Mouse (Mus musculus) limb, embryonic 11.5 days (tissue): Measurements from ENCODE around the gene Prkra. TPM values are rescaled to one million over a fixed set of nuclear protein-coding genes. Genes with fewer than 3 reads are reported as not detected.

Source experiments
- ATAC-seq: fragments of 200-750 bp; cut with Nextera tagmentation; 2 replicates; pipeline ENCODE4 v1.8.0; 2017; ENCODE audit warnings: low read depth; ENCODE audit not compliant: insufficient number of reproducible peaks, low FRiP score, low TSS enrichment
- DNase-seq: peaks from one replicate; pipeline ENCODE4 v3.0.0-alpha.2; 2015; ENCODE audit warnings: low spot score
- H3K27ac ChIP-seq: fragments of 300-500 bp; sonication (generic); replicated peaks from 2 replicates; pipeline ENCODE4 v1.5.1; 2014; ENCODE audit warnings: low read depth, mild to moderate bottlenecking, low read length
- H3K27me3 ChIP-seq: fragments of 300-500 bp; sonication (generic); 2 replicates; pipeline ENCODE4 v1.6.1; 2014; ENCODE audit warnings: mild to moderate bottlenecking, low read length, mixed read lengths; ENCODE audit not compliant: control insufficient read depth, insufficient read depth
- H3K36me3 ChIP-seq: fragments of 300-500 bp; sonication (generic); 2 replicates; pipeline ENCODE4 v1.6.1; 2014; ENCODE audit warnings: mild to moderate bottlenecking, low read length, moderate library complexity, mixed read lengths; ENCODE audit not compliant: control insufficient read depth, insufficient read depth
- H3K4me1 ChIP-seq: fragments of 300-500 bp; sonication (generic); 2 replicates; pipeline ENCODE4 v1.6.1; 2014; ENCODE audit warnings: low read length, mixed read lengths; ENCODE audit not compliant: control insufficient read depth, insufficient read depth
- H3K4me2 ChIP-seq: fragments of 300-500 bp; sonication (generic); 2 replicates; pipeline ENCODE4 v1.6.1; 2014; ENCODE audit warnings: low read depth, mild to moderate bottlenecking, moderate library complexity; ENCODE audit not compliant: severe bottlenecking
- H3K4me3 ChIP-seq: fragments of 300-500 bp; sonication (generic); 2 replicates; pipeline ENCODE4 v1.5.1; 2014; ENCODE audit warnings: low read depth, low read length
- H3K9ac ChIP-seq: fragments of 300-500 bp; sonication (generic); 2 replicates; pipeline ENCODE4 v1.6.1; 2014; ENCODE audit warnings: mild to moderate bottlenecking, low read length
- H3K9me3 ChIP-seq: fragments of 300-500 bp; sonication (generic); 2 replicates; pipeline ENCODE4 v1.6.1; 2016; ENCODE audit warnings: low read length; ENCODE audit not compliant: control insufficient read depth
- WGBS: fragments of 180-500 bp; shearing (Covaris S2); extraction: QIAGEN DNeasy Blood & Tissue Kit; methylation state at CpG from one replicate; pipeline ENCODE4 v1.1.7; 2014; 5-methylcytosine and 5-hydroxymethylcytosine counted together
- polyA plus RNA-seq: library from polyadenylated mRNA; unstranded; fragments of >200 nt; fragmentation: Nextera tagmentation; extraction: Ambion mirVana; gene quantifications from 2 replicates; pipeline ENCODE4 v1.2.1, GENCODE M21; 2014

Prkra gene
- polyA plus RNA-seq, 1 experiment from 2014 or later: 100 TPM

- DNase-seq (no peak), ATAC-seq (no peak)
- H3K9me3 ChIP-seq: no peaks in the 10 kb centered on the region
- H3K27me3 ChIP-seq: no peaks in the 10 kb centered on the region
- peak overlapping the region; percentile 67 for H3K4me2 ChIP-seq
- no peak overlapping the region for H3K4me3 ChIP-seq
- WGBS: 93% methylated on average over 6 of the region's 6 CpGs
- H3K36me3 ChIP-seq: no peaks in the 10 kb centered on the region
- peaks cover 10% of the 10 kb centered on the region for H3K4me1 ChIP-seq
- no peak overlapping the region for H3K27ac ChIP-seq
- no peak overlapping the region for H3K9ac ChIP-seq
These were observed 23.8 kb upstream of the Prkra start for GRCm38 (mm10) chr2:76671641-76672040.

GRCm38 (mm10) chr2:76667200-76667599, 19.4 kb upstream of the Prkra start:
- H3K4me3 ChIP-seq: no peak overlapping the region
- H3K27ac ChIP-seq: no peak overlapping the region
- no peaks in the 10 kb centered on the region for H3K9me3 ChIP-seq
- peaks cover under 1% of the 10 kb centered on the region; the same call in 1 of the 2 replicates for H3K36me3 ChIP-seq
- ATAC-seq (no peak), DNase-seq (no peak)
- H3K9ac ChIP-seq: no peak overlapping the region
- 0 out of 2 replicates have a peak, but pooled peaks cover 3% of the 10 kb centered on the region for H3K4me1 ChIP-seq
- H3K27me3 ChIP-seq: no peaks in the 10 kb centered on the region
- WGBS: 89% methylated on average over 5 of the region's 5 CpGs
- H3K4me2 ChIP-seq: no peak overlapping the region

- no peak overlapping the region for H3K27ac ChIP-seq
- no peak overlapping the region for H3K4me3 ChIP-seq
- no peaks in the 10 kb centered on the region for H3K9me3 ChIP-seq
- no peak overlapping the region for H3K4me2 ChIP-seq
- no peak for DNase-seq
- H3K27me3 ChIP-seq: no peaks in the 10 kb centered on the region
- no peak overlapping the region for H3K9ac ChIP-seq
- 95% methylated on average over 7 of the region's 7 CpGs for WGBS
- no peak for ATAC-seq
- H3K4me1 ChIP-seq: no peaks in the 10 kb centered on the region
- peaks cover 3% of the 10 kb centered on the region; the same call in 1 of the 2 replicates for H3K36me3 ChIP-seq
These were observed 17.7 kb upstream of the Prkra start for GRCm38 (mm10) chr2:76665531-76665930.

GRCm38 (mm10) chr2:76659419-76659818, 11.6 kb upstream of the Prkra start:
- ATAC-seq (no peak), DNase-seq (no peak)
- Histone ChIP-seq H3K27me3 (no peaks in the 10 kb centered on the region), H3K9me3 (no peaks in the 10 kb centered on the region), H3K27ac (no peak overlapping the region), H3K4me1 (no peaks in the 10 kb centered on the region), H3K9ac (no peak overlapping the region), H3K36me3 (peaks cover 3% of the 10 kb centered on the region; the same call in 1 of the 2 replicates), H3K4me3 (no peak overlapping the region), H3K4me2 (no peak overlapping the region)
- WGBS: 65% methylated on average over 6 of the region's 8 CpGs

GRCm38 (mm10) chr2:76658551-76658950, 10.7 kb upstream of the Prkra start:
- Histone ChIP-seq H3K4me2 (no peak overlapping the region), H3K9me3 (no peaks in the 10 kb centered on the region), H3K27me3 (no peaks in the 10 kb centered on the region), H3K36me3 (peaks cover 3% of the 10 kb centered on the region; the same call in 1 of the 2 replicates), H3K27ac (no peak overlapping the region), H3K4me3 (no peak overlapping the region), H3K9ac (no peak overlapping the region), H3K4me1 (no peaks in the 10 kb centered on the region)
- ATAC-seq: no peak
- WGBS: 79% methylated on average over 13 of the region's 13 CpGs
- no peak for DNase-seq

GRCm38 (mm10) chr2:76655982-76656381, 8.2 kb upstream of the Prkra start:
- DNase-seq: no peak
- Histone ChIP-seq H3K4me3 (no peak overlapping the region), H3K9me3 (no peaks in the 10 kb centered on the region), H3K4me1 (no peaks in the 10 kb centered on the region), H3K9ac (no peak overlapping the region), H3K4me2 (no peak overlapping the region), H3K36me3 (no peaks in the 10 kb centered on the region), H3K27ac (no peak overlapping the region), H3K27me3 (no peaks in the 10 kb centered on the region)
- no peak for ATAC-seq
- 15% methylated on average over 1 of the region's 1 CpGs for WGBS

- H3K4me1 ChIP-seq: no peaks in the 10 kb centered on the region
- H3K9me3 ChIP-seq: no peaks in the 10 kb centered on the region
- H3K4me3 ChIP-seq: no peak overlapping the region
- DNase-seq (no peak), ATAC-seq (no peak)
- no peak overlapping the region for H3K9ac ChIP-seq
- no peaks in the 10 kb centered on the region for H3K27me3 ChIP-seq
- no peak overlapping the region for H3K27ac ChIP-seq
- H3K36me3 ChIP-seq: no peaks in the 10 kb centered on the region
- no peak overlapping the region for H3K4me2 ChIP-seq
- WGBS: 78% methylated on average over 3 of the region's 3 CpGs
These were observed 7.6 kb upstream of the Prkra start for GRCm38 (mm10) chr2:76655444-76655843.

- no peak overlapping the region for H3K27ac ChIP-seq
- DNase-seq (no peak), ATAC-seq (no peak)
- no peaks in the 10 kb centered on the region for H3K9me3 ChIP-seq
- no peak overlapping the region for H3K4me2 ChIP-seq
- no peaks in the 10 kb centered on the region for H3K4me1 ChIP-seq
- H3K9ac ChIP-seq: no peak overlapping the region
- no peaks in the 10 kb centered on the region for H3K27me3 ChIP-seq
- H3K4me3 ChIP-seq: no peak overlapping the region
- H3K36me3 ChIP-seq: no peaks in the 10 kb centered on the region
- 79% methylated on average over 5 of the region's 5 CpGs for WGBS
These were observed 6.8 kb upstream of the Prkra start for GRCm38 (mm10) chr2:76654646-76655045.

- DNase-seq (no peak), ATAC-seq (no peak)
- Histone ChIP-seq H3K4me2 (no peak overlapping the region), H3K27me3 (no peaks in the 10 kb centered on the region), H3K27ac (no peak overlapping the region), H3K4me3 (no peak overlapping the region), H3K4me1 (no peaks in the 10 kb centered on the region), H3K9me3 (no peaks in the 10 kb centered on the region), H3K36me3 (no peaks in the 10 kb centered on the region), H3K9ac (no peak overlapping the region)
- 91% methylated on average over 4 of the region's 4 CpGs for WGBS
These were observed 5.3 kb upstream of the Prkra start for GRCm38 (mm10) chr2:76653070-76653469.
